Mouse (Mus musculus) hindbrain, embryonic 16.5 days (tissue): ENCODE data around the gene Lca5l. TPM values are rescaled to one million over a fixed set of nuclear protein-coding genes. Genes with fewer than 3 reads are reported as not detected.
A peak's percentile ranks its signal among the peaks of the same experiment; 100 is the strongest.
"Not testable (repeated sequence)": the region's sequence is repeated elsewhere in the genome, so short reads cannot be mapped to it uniquely, and the experiment has no call there.

Experiments used
- ATAC-seq: fragments of 200-750 bp; cut with Nextera tagmentation; 2 replicates; pipeline ENCODE4 v1.8.0; 2017; ENCODE audit warnings: moderate TSS enrichment, moderate library complexity
- H3K27ac ChIP-seq: fragments of 300-500 bp; sonication (generic); 2 replicates; pipeline ENCODE4 v1.5.1; 2014; ENCODE audit warnings: low read depth, mild to moderate bottlenecking, control low read depth, low read length, moderate library complexity
- H3K27me3 ChIP-seq: fragments of 300-500 bp; sonication (generic); replicated peaks from 2 replicates; pipeline ENCODE4 v1.6.1; 2014; ENCODE audit warnings: low read length; ENCODE audit not compliant: control insufficient read depth, insufficient read depth
- H3K36me3 ChIP-seq: fragments of 300-500 bp; sonication (generic); 2 replicates; pipeline ENCODE4 v1.6.1; 2014; ENCODE audit warnings: mild to moderate bottlenecking, low read length, moderate library complexity, mixed read lengths; ENCODE audit not compliant: control insufficient read depth, insufficient read depth
- H3K4me1 ChIP-seq: fragments of 300-500 bp; sonication (generic); 2 replicates; pipeline ENCODE4 v1.6.1; 2014; ENCODE audit warnings: low read depth, low read length; ENCODE audit not compliant: control insufficient read depth, insufficient read depth
- H3K4me2 ChIP-seq: fragments of 300-500 bp; sonication (generic); 2 replicates; pipeline ENCODE4 v1.6.1; 2014; ENCODE audit warnings: mild to moderate bottlenecking, low read length, control low read depth, moderate library complexity
- H3K4me3 ChIP-seq: fragments of 300-500 bp; sonication (generic); 2 replicates; pipeline ENCODE4 v1.5.1; 2014; ENCODE audit warnings: mild to moderate bottlenecking, low read length, control low read depth, moderate library complexity
- H3K9ac ChIP-seq: fragments of 300-500 bp; sonication (generic); 2 replicates; pipeline ENCODE4 v1.6.1; 2014; ENCODE audit warnings: low read depth, mild to moderate bottlenecking, control low read depth, low read length, moderate library complexity
- H3K9me3 ChIP-seq: fragments of 300-500 bp; sonication (generic); 2 replicates; pipeline ENCODE4 v1.6.1; 2014; ENCODE audit warnings: mild to moderate bottlenecking, low read length, moderate library complexity; ENCODE audit not compliant: control insufficient read depth
- WGBS: fragments of 180-500 bp; shearing (Covaris S2); extraction: QIAGEN DNeasy Blood & Tissue Kit; methylation state at CpG from one replicate; pipeline ENCODE4 v1.1.7; 2014; 5-methylcytosine and 5-hydroxymethylcytosine counted together
- polyA plus RNA-seq: library from polyadenylated mRNA; unstranded; fragments of >200 nt; fragmentation: Nextera tagmentation; extraction: Ambion mirVana; gene quantifications from 2 replicates; pipeline ENCODE4 v1.2.1, GENCODE M21; 2015

Gene Lca5l
- polyA plus RNA-seq, 1 experiment from 2014 or later, result 1.7 TPM

DNA sequence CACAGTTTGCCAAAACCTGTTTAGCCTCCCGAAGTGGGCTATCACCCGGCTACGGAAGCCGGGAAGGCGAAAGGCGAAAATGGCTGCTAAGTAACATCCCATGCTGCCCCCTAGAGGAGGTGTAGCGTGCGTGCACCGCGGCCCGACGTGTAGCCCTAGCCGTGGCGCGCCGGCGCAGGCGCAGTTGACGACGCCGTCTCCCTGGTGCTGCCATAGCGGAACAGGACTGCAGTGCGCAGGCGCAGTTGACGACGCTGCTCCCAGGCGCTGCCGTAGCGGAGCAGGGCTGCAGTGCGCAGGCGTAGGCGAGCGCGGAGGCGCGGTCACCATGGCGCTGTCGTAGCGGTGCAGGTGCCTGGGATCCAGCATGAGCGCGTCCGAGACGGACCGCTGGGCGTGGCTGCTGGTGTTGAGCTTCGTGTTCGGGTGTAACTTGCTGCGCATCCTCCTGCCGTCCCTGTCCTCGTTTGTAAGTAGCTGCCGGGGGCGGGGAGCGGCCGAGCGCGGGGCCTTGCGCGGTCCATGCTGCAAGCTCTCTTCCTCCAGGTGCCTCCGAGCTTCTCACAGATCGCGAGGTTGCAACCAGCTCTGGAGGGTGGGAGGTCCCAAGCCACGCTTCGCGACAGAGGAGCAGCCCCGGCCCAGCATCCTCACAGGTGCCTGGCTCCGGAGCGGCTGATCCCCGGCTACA lies 46.8 kb downstream of the Lca5l start, which contains the start of gene Wrb:
Wrb (plus strand) TSS at position 298 of the 691 bp plus-strand sequence.
- peak within 1 kb of the TSS; percentile 80 for H3K27ac ChIP-seq
- H3K27me3 ChIP-seq, result no peaks in the 10 kb centered on the region
- peak; percentile 95 for ATAC-seq
- H3K9me3 ChIP-seq, result no peaks in the 10 kb centered on the region
- H3K4me2 ChIP-seq, result peak within 1 kb of the TSS; percentile 76
- H3K4me3 ChIP-seq, result peak within 1 kb of the TSS; percentile 96
- H3K4me1 ChIP-seq, result peaks cover 11% of the 10 kb centered on the region
- under 1% methylated on average over 66 of the region's 68 CpGs for WGBS
- peak within 1 kb of the TSS; percentile 91 for H3K9ac ChIP-seq
- H3K36me3 ChIP-seq, result no peaks in the 10 kb centered on the region

DNA sequence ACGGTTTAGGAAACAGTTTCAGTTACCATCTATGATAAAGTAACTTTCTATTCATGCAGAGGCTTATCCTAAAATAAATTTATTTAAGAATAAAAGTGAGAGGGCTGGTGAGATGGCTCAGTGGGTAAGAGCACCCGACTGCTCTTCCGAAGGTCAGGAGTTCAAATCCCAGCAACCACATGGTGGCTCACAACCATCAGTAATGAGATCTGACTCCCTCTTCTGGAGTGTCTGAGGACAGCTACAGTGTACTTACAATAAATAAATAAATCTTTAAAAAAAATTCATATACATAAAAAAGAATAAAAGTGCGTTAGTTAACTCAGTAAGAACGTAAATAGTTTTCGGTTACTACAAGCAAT lies 47.3 kb downstream of the Lca5l start:
- ATAC-seq, result peak; percentile 34
- not testable (repeated sequence) for H3K9ac ChIP-seq, H3K36me3 ChIP-seq, H3K27me3 ChIP-seq, H3K27ac ChIP-seq, H3K9me3 ChIP-seq
- H3K4me3 ChIP-seq, result peak overlapping the region; percentile 96
- WGBS, result 24% methylated on average over 6 of the region's 6 CpGs
- peak overlapping the region; percentile 32; the same call in 1 of the 2 replicates for H3K4me2 ChIP-seq
- peaks cover 11% of the 10 kb centered on the region for H3K4me1 ChIP-seq

GRCm38 (mm10) chr16:96128466-96128865 lies 63.6 kb downstream of the Lca5l start:
- Histone ChIP-seq H3K27ac (peak overlapping the region; percentile 98), H3K36me3 (peaks cover 5% of the 10 kb centered on the region), H3K27me3 (no peaks in the 10 kb centered on the region), H3K4me3 (peak overlapping the region; percentile 96), H3K4me2 (peak overlapping the region; percentile 54), H3K9me3 (no peaks in the 10 kb centered on the region), H3K4me1 (peaks cover 24% of the 10 kb centered on the region), H3K9ac (peak overlapping the region; percentile 98)
- no peak for ATAC-seq
- WGBS, result 4% methylated on average over 9 of the region's 9 CpGs

- Histone ChIP-seq H3K9ac (peak within 1 kb of the TSS; percentile 98), H3K4me1 (peaks cover 24% of the 10 kb centered on the region), H3K4me2 (peak within 1 kb of the TSS; percentile 92), H3K27ac (peak within 1 kb of the TSS; percentile 98), H3K36me3 (peaks cover 10% of the 10 kb centered on the region), H3K27me3 (no peaks in the 10 kb centered on the region), H3K9me3 (no peaks in the 10 kb centered on the region), H3K4me3 (peak within 1 kb of the TSS; percentile 96)
- under 1% methylated on average over 56 of the region's 72 CpGs for WGBS
- ATAC-seq, result peak; percentile 98
These were observed 64.3 kb downstream of the Lca5l start, which contains the start of gene Hmgn1 for GRCm38 (mm10) chr16:96127657-96128344. TSS of gene Hmgn1 (minus strand) at chr16:96127729.

- Histone ChIP-seq H3K9ac (peak overlapping the region; percentile 98), H3K9me3 (no peaks in the 10 kb centered on the region), H3K27ac (peak overlapping the region; percentile 98), H3K4me2 (peak overlapping the region; percentile 92), H3K27me3 (no peaks in the 10 kb centered on the region), H3K4me1 (peaks cover 24% of the 10 kb centered on the region), H3K4me3 (peak overlapping the region; percentile 96), H3K36me3 (peaks cover 10% of the 10 kb centered on the region)
- ATAC-seq, result peak; percentile 72
- 1% methylated on average over 23 of the region's 52 CpGs for WGBS
These were observed 64.8 kb downstream of the Lca5l start for GRCm38 (mm10) chr16:96127288-96127656.

DNA sequence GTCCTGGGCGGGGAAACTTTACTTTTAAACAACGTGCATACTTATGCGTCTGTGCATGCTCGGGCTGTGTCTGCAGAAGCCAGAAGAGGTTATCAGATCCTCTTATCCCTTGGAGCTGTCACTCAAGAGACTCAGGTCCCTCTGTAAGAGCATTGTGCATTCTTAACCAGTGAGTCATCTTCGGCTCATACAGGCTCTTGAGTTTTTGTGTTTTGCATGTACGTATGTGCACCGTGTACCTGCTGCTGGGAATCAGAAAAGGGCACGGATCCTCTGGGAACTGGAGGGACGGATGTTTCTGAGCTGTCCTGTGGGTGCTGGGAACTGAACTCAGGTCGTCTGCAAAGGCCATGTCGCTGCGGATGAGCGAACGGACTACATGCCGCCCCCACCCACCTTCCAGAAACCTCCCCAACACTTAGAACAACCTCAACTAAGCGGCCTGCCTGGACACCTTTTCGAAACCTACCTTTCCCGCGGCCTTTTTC lies 65.3 kb downstream of the Lca5l start:
- no peaks in the 10 kb centered on the region for H3K27me3 ChIP-seq
- H3K9ac ChIP-seq, result peak overlapping the region; percentile 98
- H3K4me1 ChIP-seq, result peaks cover 24% of the 10 kb centered on the region
- 5% methylated on average over 19 of the region's 19 CpGs for WGBS
- no peak for ATAC-seq
- H3K4me3 ChIP-seq, result peak overlapping the region; percentile 96
- peaks cover 10% of the 10 kb centered on the region for H3K36me3 ChIP-seq
- peak overlapping the region; percentile 98 for H3K27ac ChIP-seq
- no peaks in the 10 kb centered on the region for H3K9me3 ChIP-seq
- peak overlapping the region; percentile 92 for H3K4me2 ChIP-seq

GRCm38 (mm10) chr16:96120022-96120623 lies 71.9 kb downstream of the Lca5l start:
- Histone ChIP-seq H3K9me3 (no peaks in the 10 kb centered on the region), H3K4me1 (peaks cover 3% of the 10 kb centered on the region), H3K27me3 (no peaks in the 10 kb centered on the region), H3K4me2 (no peak overlapping the region), H3K4me3 (no peak overlapping the region), H3K9ac (no peak overlapping the region), H3K36me3 (peaks cover 14% of the 10 kb centered on the region), H3K27ac (no peak overlapping the region)
- WGBS, result 74% methylated on average over 4 of the region's 4 CpGs
- no peak for ATAC-seq

DNA sequence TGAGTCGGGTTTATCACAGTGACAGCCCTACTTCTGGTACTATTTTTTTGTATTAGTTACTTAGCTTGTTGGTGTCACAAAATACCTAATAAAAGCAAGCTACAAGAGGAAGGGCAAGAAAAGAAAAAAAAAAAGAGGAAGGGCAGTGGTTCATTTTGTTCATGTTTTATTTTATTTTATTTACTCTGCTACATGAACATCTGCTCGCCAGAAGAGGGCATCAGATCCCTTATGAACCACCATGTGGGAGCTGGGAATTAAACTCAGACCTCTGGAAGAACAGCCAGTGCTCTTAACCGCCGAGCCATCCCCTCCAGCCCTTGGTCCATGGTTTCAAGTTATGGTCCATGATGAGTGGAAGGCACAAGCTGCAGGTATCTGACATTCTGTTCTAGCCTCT lies 77.3 kb downstream of the Lca5l start:
- WGBS, result 53% methylated on average over 4 of the region's 4 CpGs
- Histone ChIP-seq H3K9me3 (no peaks in the 10 kb centered on the region), H3K4me2 (no peak overlapping the region), H3K27ac (no peak overlapping the region), H3K4me1 (no peaks in the 10 kb centered on the region), H3K27me3 (no peaks in the 10 kb centered on the region), H3K36me3 (no peaks in the 10 kb centered on the region), H3K9ac (no peak overlapping the region), H3K4me3 (no peak overlapping the region)
- no peak for ATAC-seq

- no peaks in the 10 kb centered on the region for H3K9me3 ChIP-seq
- no peaks in the 10 kb centered on the region for H3K27me3 ChIP-seq
- WGBS, result 67% methylated on average over 2 of the region's 2 CpGs
- H3K27ac ChIP-seq, result no peak overlapping the region
- no peaks in the 10 kb centered on the region for H3K36me3 ChIP-seq
- no peak overlapping the region for H3K9ac ChIP-seq
- H3K4me2 ChIP-seq, result no peak overlapping the region
- ATAC-seq, result no peak
- no peaks in the 10 kb centered on the region for H3K4me1 ChIP-seq
- H3K4me3 ChIP-seq, result no peak overlapping the region
These were observed 79.3 kb downstream of the Lca5l start for GRCm38 (mm10) chr16:96112769-96113168.
